Mouse (Mus musculus) erythroblast, embryonic 14.5 days (primary cell): Measurements from ENCODE around the gene Copa. TPM values are rescaled to one million over a fixed set of nuclear protein-coding genes. Genes with fewer than 3 reads are reported as not detected.

Source experiments
- H3K27me3 ChIP-seq: 2 replicates; pipeline ENCODE4 v1.6.1; 2012; ENCODE audit warnings: inconsistent platforms; ENCODE audit not compliant: control insufficient read depth
- H3K36me3 ChIP-seq: 2 replicates; pipeline ENCODE4 v1.6.1; 2012; ENCODE audit warnings: mild to moderate bottlenecking, inconsistent platforms; ENCODE audit not compliant: control insufficient read depth
- H3K4me1 ChIP-seq: 2 replicates; pipeline ENCODE4 v1.6.1; 2012; ENCODE audit warnings: inconsistent platforms; ENCODE audit not compliant: control insufficient read depth
- H3K4me3 ChIP-seq: replicated peaks from 2 replicates; pipeline ENCODE3; 2012; ENCODE audit warnings: moderate library complexity, mild to moderate bottlenecking, inconsistent platforms
- H3K9me3 ChIP-seq: 2 replicates; pipeline ENCODE4 v1.6.1; 2012; ENCODE audit warnings: low read length, inconsistent platforms, mixed read lengths; ENCODE audit not compliant: control insufficient read depth
- GATA1 ChIP-seq: IDR thresholded peaks from 2 replicates; pipeline ENCODE4 v1.6.1; 2012; ENCODE audit warnings: low read length, inconsistent platforms, mixed read lengths
- TAL1 ChIP-seq: IDR thresholded peaks from 3 replicates; pipeline ENCODE4 v1.6.1; 2012; ENCODE audit warnings: low read length, inconsistent platforms, mixed read lengths
- polyA plus RNA-seq: library from polyadenylated mRNA; stranded (reverse); fragments of >175 nt; gene quantifications from 2 replicates; pipeline ENCODE4 v1.2.3, GENCODE M21; 2012

The Copa gene
- 0.55 and 0.78 TPM in 2 replicates for polyA plus RNA-seq

GRCm38 (mm10) chr1:172082101-172082898 is at the start of gene Copa, which contains the start of gene Ncstn:
TSS of gene Copa (plus strand) at chr1:172082529.
TSS of gene Ncstn (minus strand) at chr1:172082795.
- no peaks in the 10 kb centered on the region for H3K27me3 ChIP-seq
- H3K4me3 ChIP-seq, result peak within 1 kb of the TSS; percentile 86
- no peak for TF ChIP-seq TAL1
- no peak for TF ChIP-seq GATA1
- no peaks in the 10 kb centered on the region for H3K9me3 ChIP-seq
- peaks cover 34% of the 10 kb centered on the region for H3K36me3 ChIP-seq
- H3K4me1 ChIP-seq, result peaks cover 40% of the 10 kb centered on the region

DNA sequence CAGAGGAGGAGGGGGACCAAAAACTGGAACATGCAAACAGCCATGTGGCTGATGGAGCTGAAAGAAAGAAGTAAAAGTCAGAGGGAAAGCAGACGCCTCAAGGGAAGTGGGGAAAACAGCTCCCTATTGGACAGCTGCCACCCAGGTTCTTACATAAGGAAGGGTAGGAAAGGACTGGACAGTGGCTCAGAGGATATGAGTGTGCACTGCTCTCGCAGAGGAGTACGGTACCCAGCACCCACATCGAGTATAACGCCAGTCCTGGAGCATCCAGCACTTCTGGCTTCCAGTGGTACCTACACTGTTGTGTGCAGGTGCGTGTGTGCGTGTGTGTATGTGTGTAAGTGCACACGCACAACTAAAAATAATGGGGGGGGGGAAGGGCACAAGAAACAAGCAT is 35.9 kb upstream of the Copa start:
- Histone ChIP-seq H3K9me3 (no peaks in the 10 kb centered on the region), H3K4me3 (no peak overlapping the region)

DNA sequence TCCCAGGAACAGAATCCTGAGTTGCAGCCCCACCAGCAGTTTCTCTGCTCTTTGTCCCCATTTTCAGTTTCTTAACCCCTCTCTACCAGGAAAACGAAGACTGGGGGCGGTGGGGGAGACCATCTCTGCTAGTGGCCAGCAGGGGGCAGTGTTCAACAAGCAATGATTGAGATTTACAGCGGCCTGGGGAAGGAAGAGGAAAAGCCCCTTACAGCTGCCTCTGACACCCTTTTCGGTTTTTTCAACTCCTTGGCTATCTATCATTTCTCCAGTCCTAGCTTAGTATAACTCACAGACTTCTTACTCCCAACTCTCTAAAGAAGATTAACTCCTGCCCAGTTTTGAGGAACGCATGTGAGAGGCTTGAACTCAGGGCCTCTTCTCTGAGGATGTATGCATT is 35.4 kb upstream of the Copa start:
- Histone ChIP-seq H3K9me3 (no peaks in the 10 kb centered on the region), H3K27me3 (peaks cover 13% of the 10 kb centered on the region), H3K36me3 (no peaks in the 10 kb centered on the region), H3K4me3 (no peak overlapping the region), H3K4me1 (no peaks in the 10 kb centered on the region)
- TF ChIP-seq GATA1, result no peak
- TF ChIP-seq TAL1, result no peak

More for the DNA sequence above, 35.9 kb upstream of the Copa start:
- Histone ChIP-seq H3K27me3 (peaks cover 9% of the 10 kb centered on the region), H3K36me3 (no peaks in the 10 kb centered on the region), H3K4me1 (no peaks in the 10 kb centered on the region)
- TF ChIP-seq TAL1 (no peak), GATA1 (no peak)

- H3K4me3 ChIP-seq, result no peak overlapping the region
- no peak for TF ChIP-seq TAL1
- TF ChIP-seq GATA1, result no peak
- peaks cover 26% of the 10 kb centered on the region for H3K27me3 ChIP-seq
- H3K4me1 ChIP-seq, result no peaks in the 10 kb centered on the region
- H3K9me3 ChIP-seq, result no peaks in the 10 kb centered on the region
- H3K36me3 ChIP-seq, result no peaks in the 10 kb centered on the region
Measured at GRCm38 (mm10) chr1:172048241-172048734, 34.0 kb upstream of the Copa start.

DNA sequence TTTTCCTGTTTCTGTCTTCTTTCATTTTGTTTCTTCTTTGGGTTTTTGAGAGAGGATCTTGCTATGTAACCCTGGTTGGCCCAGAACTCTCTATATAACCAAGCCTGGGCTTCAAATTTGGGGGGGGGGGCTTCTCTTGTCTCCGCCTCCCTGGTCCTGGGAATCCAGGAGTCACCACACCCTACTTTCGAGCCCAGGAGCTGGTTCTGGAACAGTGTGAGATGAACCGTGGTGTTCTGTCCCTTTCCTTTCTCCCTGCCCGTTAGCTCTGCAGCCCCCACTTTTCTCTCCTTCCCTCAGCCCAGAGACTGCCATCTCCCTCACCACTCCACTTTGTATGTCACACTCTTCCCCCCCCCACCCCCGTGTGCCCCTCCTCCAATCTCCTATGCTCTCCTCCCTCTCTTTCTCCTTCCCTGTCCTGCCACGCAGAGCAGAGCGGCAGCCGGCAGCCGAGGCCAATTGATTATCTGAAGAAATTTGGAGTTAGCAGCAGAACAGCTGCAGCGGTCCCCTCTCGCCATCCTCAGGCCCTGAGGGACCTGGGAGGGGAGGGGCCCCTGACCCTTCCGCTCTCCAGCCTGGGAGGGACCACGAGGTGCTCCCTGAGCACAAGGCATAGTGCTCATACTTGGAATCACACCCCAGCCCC is 33.1 kb upstream of the Copa start:
- Histone ChIP-seq H3K4me3 (no peak overlapping the region), H3K27me3 (peaks cover 36% of the 10 kb centered on the region), H3K36me3 (no peaks in the 10 kb centered on the region), H3K4me1 (no peaks in the 10 kb centered on the region), H3K9me3 (no peaks in the 10 kb centered on the region)
- TF ChIP-seq TAL1 (no peak), GATA1 (no peak)

DNA sequence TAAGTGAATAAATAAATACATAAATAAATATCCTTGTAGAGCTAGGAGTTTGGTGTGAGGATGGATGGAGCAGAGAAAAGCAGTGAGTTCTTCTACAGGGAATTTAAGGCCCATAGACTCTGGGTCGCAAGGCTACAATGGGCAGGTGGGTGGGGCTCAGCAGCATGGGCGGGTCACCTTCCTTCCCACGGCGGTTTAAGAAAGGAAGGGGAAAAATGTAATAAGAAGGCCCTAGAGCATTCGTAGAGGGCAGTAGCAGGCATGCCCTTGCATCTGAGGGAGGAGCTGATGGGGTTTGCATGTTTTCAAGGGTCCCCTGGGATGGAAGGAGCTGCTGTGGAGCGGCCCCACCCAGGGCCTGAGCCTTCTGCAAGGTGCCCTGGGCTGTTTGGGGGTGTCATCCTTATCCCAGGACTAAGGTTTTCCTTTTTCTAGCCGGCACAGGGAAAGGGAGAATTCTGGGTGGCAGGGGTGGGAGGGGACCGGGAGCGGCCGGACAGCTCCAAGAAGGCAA is 29.5 kb upstream of the Copa start:
- no peak for TF ChIP-seq TAL1
- no peak for TF ChIP-seq GATA1
- no peaks in the 10 kb centered on the region for H3K36me3 ChIP-seq
- no peaks in the 10 kb centered on the region for H3K4me1 ChIP-seq
- no peak overlapping the region for H3K4me3 ChIP-seq
- H3K27me3 ChIP-seq, result peaks cover 58% of the 10 kb centered on the region
- H3K9me3 ChIP-seq, result no peaks in the 10 kb centered on the region

DNA sequence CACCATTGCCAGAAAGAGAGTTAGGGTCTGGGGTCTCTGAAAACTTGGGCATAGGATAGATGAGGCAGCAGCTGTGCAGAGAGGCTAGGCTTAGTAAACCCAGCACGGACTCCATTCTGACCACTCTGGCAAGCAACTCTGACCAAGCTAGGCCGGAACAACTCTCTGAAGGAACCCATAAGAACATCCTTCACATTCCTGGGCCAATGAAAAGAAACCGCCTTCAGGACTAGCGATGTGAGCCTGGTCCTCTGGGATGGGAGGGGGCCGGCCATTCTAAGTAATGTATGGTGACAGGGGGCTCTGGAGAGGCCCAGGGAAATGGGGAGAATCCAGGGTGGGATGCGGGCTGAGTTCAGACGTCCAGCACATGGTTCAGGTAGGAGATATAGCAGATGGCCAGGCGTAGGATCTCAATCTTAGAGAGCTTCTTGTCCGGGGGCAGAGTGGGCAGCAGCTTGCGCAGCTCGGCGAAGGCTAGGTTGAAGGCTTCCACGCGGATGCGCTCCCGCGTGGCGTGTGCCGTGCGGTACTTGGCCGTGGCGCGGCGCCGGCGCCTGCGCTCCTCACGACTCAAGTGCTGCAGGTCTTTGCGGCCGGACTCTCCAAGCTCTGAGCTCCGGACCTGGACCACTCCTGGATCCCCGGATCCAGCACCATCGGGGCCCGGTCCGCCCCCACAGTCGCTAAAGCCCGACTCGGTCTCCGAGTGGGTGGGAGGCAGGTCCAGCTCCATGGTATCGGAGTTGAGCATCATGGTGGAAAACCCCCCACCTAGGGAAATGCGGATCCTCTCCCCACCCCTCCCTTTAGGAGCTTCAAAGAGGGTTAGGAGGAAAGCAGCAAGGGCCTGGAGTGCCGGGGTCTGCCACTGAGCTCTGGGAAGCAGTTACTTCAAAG is 28.5 kb upstream of the Copa start:
- no peak for TF ChIP-seq GATA1
- TF ChIP-seq TAL1, result no peak
- Histone ChIP-seq H3K4me1 (no peaks in the 10 kb centered on the region), H3K9me3 (no peaks in the 10 kb centered on the region), H3K4me3 (no peak overlapping the region), H3K27me3 (peaks cover 58% of the 10 kb centered on the region), H3K36me3 (no peaks in the 10 kb centered on the region)

- H3K4me1 ChIP-seq, result no peaks in the 10 kb centered on the region
- no peak overlapping the region for H3K4me3 ChIP-seq
- TF ChIP-seq TAL1, result no peak
- TF ChIP-seq GATA1, result no peak
- H3K27me3 ChIP-seq, result peaks cover 58% of the 10 kb centered on the region
- H3K9me3 ChIP-seq, result no peaks in the 10 kb centered on the region
- no peaks in the 10 kb centered on the region for H3K36me3 ChIP-seq
Measured at GRCm38 (mm10) chr1:172056251-172056650, 26.1 kb upstream of the Copa start.

DNA sequence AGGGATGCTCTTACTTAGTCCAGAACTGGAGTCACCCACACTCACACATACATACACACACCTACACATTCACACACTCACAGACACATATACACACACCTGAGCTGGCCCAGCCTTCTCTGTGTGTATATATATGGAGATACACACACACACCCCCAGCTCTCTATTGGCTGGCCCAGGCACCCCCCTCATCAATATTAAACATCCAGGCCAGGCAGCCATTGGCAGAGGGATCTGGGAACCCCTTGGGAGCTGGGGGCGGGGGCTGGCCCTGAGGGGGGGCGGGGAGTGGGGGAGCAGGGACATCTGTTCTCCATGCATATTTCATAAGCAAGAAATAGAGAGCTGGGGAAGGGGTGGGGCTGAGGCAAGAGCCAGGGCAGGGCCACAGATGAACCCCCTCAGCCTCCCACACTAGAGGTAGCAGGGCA is 24.8 kb upstream of the Copa start, which contains the start of gene Nhlh1:
TSS of gene Nhlh1 (minus strand) at position 83 of the 431 bp plus-strand sequence.
- Histone ChIP-seq H3K4me3 (no peak within 1 kb of the TSS), H3K9me3 (no peaks in the 10 kb centered on the region), H3K27me3 (peaks cover 48% of the 10 kb centered on the region), H3K36me3 (no peaks in the 10 kb centered on the region), H3K4me1 (no peaks in the 10 kb centered on the region)
- TF ChIP-seq GATA1 (no peak), TAL1 (no peak)
